Mouse (Mus musculus) skeletal muscle tissue, adult 2 months (tissue): ENCODE results near the gene Olfr910.

Source experiments
- DNase-seq: peaks from one replicate; pipeline ENCODE4 v3.0.0-alpha.2; 2012; ENCODE audit warnings: low read depth, low spot score

Olfr910 gene

DNA sequence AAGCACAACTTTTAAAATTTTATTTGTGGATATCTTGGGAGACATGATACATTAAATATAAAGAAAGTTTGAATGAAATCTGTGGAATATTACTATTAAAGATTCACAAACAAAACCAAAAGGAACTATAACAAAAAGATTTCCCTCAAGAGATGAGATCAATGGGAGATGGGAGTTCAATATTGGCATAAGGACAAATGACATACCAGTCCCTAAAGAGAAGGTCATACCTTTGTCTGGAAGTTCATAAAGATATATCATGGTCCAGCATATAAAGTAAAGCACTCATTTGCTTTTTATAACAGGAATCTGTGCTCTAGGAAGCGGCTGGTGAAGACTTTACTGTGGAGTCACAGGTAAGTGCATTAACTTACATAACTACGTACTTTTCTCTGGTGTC is at the start of gene Olfr910:
Gene Olfr910, plus strand, starts transcription at position 301 of the 400 bp plus-strand sequence.
- DNase-seq = no peak

DNA sequence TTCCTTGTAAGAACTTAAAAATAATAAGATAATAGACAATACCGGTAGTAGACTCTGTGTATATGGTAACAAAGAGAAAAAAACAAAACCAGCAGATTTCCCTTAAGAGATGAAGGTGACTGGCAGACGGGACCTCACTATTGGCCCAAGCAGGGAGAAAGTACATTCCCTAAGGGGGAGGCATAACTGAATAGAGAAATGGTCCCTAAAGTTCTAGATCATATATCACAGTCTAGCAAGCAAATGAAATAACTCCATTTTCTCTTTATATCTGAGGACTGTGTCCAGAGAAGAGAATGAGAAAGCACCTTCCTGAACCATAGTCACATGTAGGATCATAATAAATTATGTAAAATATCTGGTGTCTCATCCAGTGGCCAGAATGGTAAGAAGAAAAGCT is 42.1 kb upstream of the Olfr910 start, which contains the start of gene Olfr907:
Gene Olfr907, plus strand, starts transcription at position 301 of the 400 bp plus-strand sequence.
- DNase-seq = no peak

DNA sequence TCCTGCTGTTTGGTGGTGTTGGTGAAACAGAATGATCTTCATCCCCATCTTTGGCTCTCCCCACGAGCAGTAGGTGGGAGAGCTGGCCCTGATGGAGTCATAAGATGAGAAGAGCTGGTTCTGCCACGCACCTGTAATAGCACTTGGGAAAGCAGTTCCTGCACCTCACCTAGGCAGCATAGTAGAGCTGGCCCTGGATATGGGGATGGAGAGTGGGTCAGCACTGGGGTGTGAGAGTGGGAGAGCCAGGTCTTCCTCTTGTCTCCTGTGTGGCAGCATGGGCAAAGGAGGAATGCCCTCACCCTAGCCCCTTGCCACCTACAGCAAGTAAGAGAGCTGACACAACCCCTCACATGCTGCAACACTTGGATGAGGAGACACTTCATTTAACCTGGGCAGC is 25.3 kb upstream of the Olfr910 start:
- DNase-seq = no peak

DNA sequence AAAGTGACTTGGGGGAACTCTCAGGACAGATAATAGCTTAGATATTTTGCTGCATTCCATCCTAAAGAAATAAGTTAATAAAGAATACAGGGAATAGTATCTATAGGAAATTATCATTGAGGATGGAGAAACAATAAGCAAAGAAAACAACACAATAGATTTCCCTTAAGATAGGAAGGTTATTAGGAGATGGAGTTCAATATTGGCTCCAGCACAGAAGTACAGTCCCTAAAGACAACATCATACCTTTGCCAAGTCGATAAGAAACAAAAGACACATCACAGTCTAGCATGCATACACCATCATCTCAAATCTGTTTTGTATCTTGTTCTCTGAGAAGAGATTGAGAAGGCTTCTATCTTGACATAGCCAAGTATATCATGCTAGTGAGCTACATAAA is 16.4 kb upstream of the Olfr910 start, which contains the start of gene Olfr911-ps1:
Gene Olfr911-ps1, plus strand, starts transcription at position 301 of the 400 bp plus-strand sequence.
- no peak for DNase-seq

DNA sequence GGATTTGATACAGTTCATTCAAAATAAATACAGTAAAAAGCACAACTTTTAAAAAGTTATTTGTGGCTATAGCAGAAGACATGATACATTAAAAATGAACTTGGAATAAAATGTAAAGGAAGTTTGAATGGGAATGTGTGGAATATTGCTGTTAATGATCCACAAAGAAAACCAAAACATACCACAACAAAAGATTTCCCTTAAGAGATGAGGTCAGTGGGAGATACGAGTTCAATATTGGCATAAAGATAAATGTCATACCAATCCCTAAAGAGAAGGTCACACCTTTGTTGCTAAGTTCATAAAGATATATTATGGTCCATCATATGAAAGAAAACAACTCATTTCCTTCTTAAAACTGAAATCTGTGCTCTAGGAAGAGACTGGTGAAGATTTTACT is 42.2 kb downstream of the Olfr910 start, which contains the start of gene Olfr912:
Gene Olfr912, plus strand, starts transcription at position 301 of the 400 bp plus-strand sequence.
- no peak for DNase-seq
